Mouse (Mus musculus): ENCODE results near the gene Mbd6. TPM values are rescaled to one million over a fixed set of nuclear protein-coding genes. Genes with fewer than 3 reads are reported as not detected.

Gene Mbd6
- polyA plus RNA-seq (2015; fragmentation: Nextera tagmentation; extraction: Ambion mirVana) = 9.4 and 12.3 TPM in 2 replicates

GRCm38 (mm10) chr10:127288800-127289572 is at the start of gene Mbd6:
Mbd6 (minus strand) TSS chr10:127289018.

GRCm38 (mm10) chr10:127321621-127322020 is 32.8 kb upstream of the Mbd6 start, which contains the start of gene Arhgap9:
Arhgap9 (plus strand) TSS chr10:127321964.

GRCm38 (mm10) chr10:127311476-127312355 is 22.9 kb upstream of the Mbd6 start, which contains the start of gene Mars:
Mars (minus strand) TSS chr10:127311786.

GRCm38 (mm10) chr10:127266112-127267091 is 22.4 kb downstream of the Mbd6 start, which contains the start of gene Dctn2:
Dctn2 (plus strand) TSS chr10:127266368.

GRCm38 (mm10) chr10:127262548-127263398 is 26.0 kb downstream of the Mbd6 start, which contains the start of gene Kif5a:
Kif5a (minus strand) TSS chr10:127263348.

Other genes with a start within 250 kb of the Mbd6 start
- gene Mettl1, start 247.6 kb downstream of the Mbd6 start, polyA plus RNA-seq (2015; fragmentation: Nextera tagmentation; extraction: Ambion mirVana) = 25.1 and 25.4 TPM in 2 replicates
- 0.21 and 0.43 TPM in 2 replicates for gene Eef1akmt3, start 247.5 kb downstream of the Mbd6 start, polyA plus RNA-seq (2015; fragmentation: Nextera tagmentation; extraction: Ambion mirVana)
- 0.22 TPM in 1 of 2 replicates, not detected in the other for gene Cyp27b1, start 240.8 kb downstream of the Mbd6 start, polyA plus RNA-seq (2015; fragmentation: Nextera tagmentation; extraction: Ambion mirVana)
- 10.5 and 10.6 TPM in 2 replicates for gene March9, start 228.8 kb downstream of the Mbd6 start, polyA plus RNA-seq (2015; fragmentation: Nextera tagmentation; extraction: Ambion mirVana)
- 374 and 389 TPM in 2 replicates for gene Cdk4, start 225.5 kb downstream of the Mbd6 start, polyA plus RNA-seq (2015; fragmentation: Nextera tagmentation; extraction: Ambion mirVana)
- 114 TPM in 2 replicates for gene Tspan31, start 218.8 kb downstream of the Mbd6 start, polyA plus RNA-seq (2015; fragmentation: Nextera tagmentation; extraction: Ambion mirVana)
- gene Agap2, start 213.7 kb downstream of the Mbd6 start, polyA plus RNA-seq (2015; fragmentation: Nextera tagmentation; extraction: Ambion mirVana) = 5.2 and 6.2 TPM in 2 replicates
- gene Os9, start 167.9 kb downstream of the Mbd6 start, polyA plus RNA-seq (2015; fragmentation: Nextera tagmentation; extraction: Ambion mirVana) = 115 and 116 TPM in 2 replicates
- gene B4galnt1, start 123.8 kb downstream of the Mbd6 start, polyA plus RNA-seq (2015; fragmentation: Nextera tagmentation; extraction: Ambion mirVana) = 66.8 and 76.6 TPM in 2 replicates
- gene Slc26a10, start 108.4 kb downstream of the Mbd6 start, polyA plus RNA-seq (2015; fragmentation: Nextera tagmentation; extraction: Ambion mirVana) = 0.72 and 1.1 TPM in 2 replicates
- gene Arhgef25, start 98.9 kb downstream of the Mbd6 start, polyA plus RNA-seq (2015; fragmentation: Nextera tagmentation; extraction: Ambion mirVana) = 25.7 and 26.8 TPM in 2 replicates
- gene Dtx3, start 93.3 kb downstream of the Mbd6 start, polyA plus RNA-seq (2015; fragmentation: Nextera tagmentation; extraction: Ambion mirVana) = 168 and 199 TPM in 2 replicates
- gene Pip4k2c, start 77.4 kb downstream of the Mbd6 start, polyA plus RNA-seq (2015; fragmentation: Nextera tagmentation; extraction: Ambion mirVana) = 17.1 and 19.0 TPM in 2 replicates
- 102 and 109 TPM in 2 replicates for gene Kif5a, start 25.7 kb downstream of the Mbd6 start, polyA plus RNA-seq (2015; fragmentation: Nextera tagmentation; extraction: Ambion mirVana)
- gene Dctn2, start 22.6 kb downstream of the Mbd6 start, polyA plus RNA-seq (2015; fragmentation: Nextera tagmentation; extraction: Ambion mirVana) = 294 and 319 TPM in 2 replicates
- 85.2 and 93.5 TPM in 2 replicates for gene Mars, start 22.8 kb upstream of the Mbd6 start, polyA plus RNA-seq (2015; fragmentation: Nextera tagmentation; extraction: Ambion mirVana)
- 1.5 and 1.7 TPM in 2 replicates for gene Arhgap9, start 32.9 kb upstream of the Mbd6 start, polyA plus RNA-seq (2015; fragmentation: Nextera tagmentation; extraction: Ambion mirVana)
- gene Gli1, start 53.0 kb upstream of the Mbd6 start, polyA plus RNA-seq (2015; fragmentation: Nextera tagmentation; extraction: Ambion mirVana) = 1.3 and 1.8 TPM in 2 replicates
- gene Inhbe, start 65.4 kb upstream of the Mbd6 start, polyA plus RNA-seq (2015; fragmentation: Nextera tagmentation; extraction: Ambion mirVana) = 0.04 and 0.05 TPM in 2 replicates
- not detected in 2 replicates for gene Inhbc, start 81.4 kb upstream of the Mbd6 start, polyA plus RNA-seq (2015; fragmentation: Nextera tagmentation; extraction: Ambion mirVana)
- 40.8 and 50.2 TPM in 2 replicates for gene R3hdm2, start 91.3 kb upstream of the Mbd6 start, polyA plus RNA-seq (2015; fragmentation: Nextera tagmentation; extraction: Ambion mirVana)
- gene Stac3, start 212.7 kb upstream of the Mbd6 start, polyA plus RNA-seq (2015; fragmentation: Nextera tagmentation; extraction: Ambion mirVana) = 0.76 and 1.5 TPM in 2 replicates
- gene Ndufa4l2, start 225.9 kb upstream of the Mbd6 start, polyA plus RNA-seq (2015; fragmentation: Nextera tagmentation; extraction: Ambion mirVana) = 13.7 and 15.6 TPM in 2 replicates
- 41.3 and 47.0 TPM in 2 replicates for gene Shmt2, start 233.4 kb upstream of the Mbd6 start, polyA plus RNA-seq (2015; fragmentation: Nextera tagmentation; extraction: Ambion mirVana)
- 92.7 and 112 TPM in 2 replicates for gene Nxph4, start 245.5 kb upstream of the Mbd6 start, polyA plus RNA-seq (2015; fragmentation: Nextera tagmentation; extraction: Ambion mirVana)